Mouse (Mus musculus): ENCODE measurements around the gene Zbp1.

DNA sequence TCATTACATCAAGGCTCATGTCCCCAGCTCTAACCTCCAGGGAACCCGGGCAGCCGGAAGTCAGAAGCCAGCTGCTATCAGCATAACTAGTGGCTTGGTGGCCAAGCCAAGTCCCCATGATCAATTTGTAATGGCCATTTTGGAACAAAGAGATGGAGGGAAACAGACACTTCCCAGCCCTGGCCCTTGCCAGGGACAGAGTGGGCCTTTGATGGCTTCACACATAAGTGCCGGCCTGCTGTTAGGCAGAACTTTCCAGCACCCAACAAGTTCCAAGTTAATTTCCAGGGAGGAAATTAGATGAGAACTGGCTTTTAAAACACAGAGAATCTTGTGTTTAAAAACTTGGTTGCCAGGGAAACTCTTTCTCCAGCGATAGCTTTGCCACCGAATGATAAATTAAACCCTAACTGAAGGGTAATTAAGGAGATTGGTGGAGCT, 50.3 kb downstream of the Zbp1 start:
- TF ChIP-seq POLR2A (IDR thresholded peaks at IDR 0.05; ENCODE audit: borderline replicate concordance, control insufficient read depth, low read depth, low read length) (no peak), CTCF (IDR thresholded peaks at IDR 0.05; ENCODE audit: control insufficient read depth, insufficient read depth, low read length) (no peak)

All from bone marrow, adult 2 months (tissue).